Mouse (Mus musculus) embryonic facial prominence, embryonic 10.5 days (tissue): Measurements from ENCODE around the gene Ccdc51. TPM values are rescaled to one million over a fixed set of nuclear protein-coding genes. Genes with fewer than 3 reads are reported as not detected.

ENCODE experiments used
- DNase-seq: peaks from one replicate; pipeline ENCODE4 v3.0.0-alpha.2; 2017; ENCODE audit warnings: low spot score
- H3K27ac ChIP-seq: fragments of 300-500 bp; sonication (generic); replicated peaks from 2 replicates; pipeline ENCODE4 v1.5.1; 2016; ENCODE audit warnings: mild to moderate bottlenecking
- H3K27me3 ChIP-seq: fragments of 300-500 bp; sonication (generic); replicated peaks from 2 replicates; pipeline ENCODE4 v1.6.1; 2016; ENCODE audit warnings: low read depth, mild to moderate bottlenecking; ENCODE audit not compliant: poor library complexity, severe bottlenecking
- H3K36me3 ChIP-seq: fragments of 300-500 bp; sonication (generic); replicated peaks from 2 replicates; pipeline ENCODE4 v1.6.1; 2016; ENCODE audit warnings: mild to moderate bottlenecking, moderate library complexity
- H3K4me1 ChIP-seq: fragments of 300-500 bp; sonication (generic); 2 replicates; pipeline ENCODE4 v1.6.1; 2016
- H3K4me3 ChIP-seq: fragments of 300-500 bp; sonication (generic); 2 replicates; pipeline ENCODE4 v1.5.1; 2016; ENCODE audit warnings: mild to moderate bottlenecking, moderate library complexity
- H3K9me3 ChIP-seq: fragments of 300-500 bp; sonication (generic); 2 replicates; pipeline ENCODE4 v1.6.1; 2016; ENCODE audit warnings: mild to moderate bottlenecking
- WGBS: fragments of 180-500 bp; shearing (Covaris S2); methylation state at CpG from one replicate; pipeline ENCODE4 v1.1.7; 2016; 5-methylcytosine and 5-hydroxymethylcytosine counted together
- polyA plus RNA-seq: library from polyadenylated mRNA; unstranded; fragments of >200 nt; fragmentation: Nextera tagmentation; extraction: Ambion mirVana; gene quantifications from 2 replicates; pipeline ENCODE4 v1.2.1, GENCODE M21; 2016

Gene Ccdc51
- polyA plus RNA-seq, 1 experiment from 2014 or later: 13.3 TPM

DNA sequence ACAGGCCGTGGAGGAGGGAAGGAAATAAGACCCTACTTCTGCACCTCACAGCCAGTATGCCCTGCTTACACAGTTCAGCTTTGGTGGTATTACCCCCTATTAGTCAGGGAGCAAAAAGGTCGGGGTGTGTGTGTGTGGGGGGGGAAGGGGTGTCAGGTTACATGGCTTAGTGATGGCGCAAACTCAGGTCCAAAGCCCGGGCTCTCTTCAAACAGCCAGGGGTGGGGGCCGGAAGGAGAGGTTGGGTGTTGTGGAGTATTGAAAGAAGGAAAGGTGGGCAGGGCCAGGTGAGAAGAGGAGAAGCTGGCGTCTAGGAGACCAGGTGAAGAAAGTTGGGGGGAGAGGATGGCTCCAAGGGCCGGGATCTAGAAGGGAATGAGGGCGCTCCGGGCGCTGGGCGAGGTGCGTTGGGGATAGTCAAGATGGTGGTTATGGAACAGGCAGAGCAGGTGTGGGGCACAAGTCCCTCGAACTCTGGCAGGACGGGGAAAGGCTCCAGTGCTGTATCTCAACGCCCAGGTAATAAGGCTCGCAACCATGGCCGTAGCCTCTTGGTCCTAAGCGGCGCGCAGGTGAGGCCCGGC, 12.4 kb downstream of the Ccdc51 start:
- Histone ChIP-seq H3K4me1 (peaks cover 82% of the 10 kb centered on the region), H3K27me3 (no peaks in the 10 kb centered on the region), H3K27ac (peak overlapping the region; percentile 100), H3K4me3 (peak overlapping the region; percentile 87), H3K9me3 (no peaks in the 10 kb centered on the region), H3K36me3 (peaks cover 44% of the 10 kb centered on the region)
- DNase-seq: peak; percentile 83
- 1% methylated on average over 21 of the region's 21 CpGs for WGBS

DNA sequence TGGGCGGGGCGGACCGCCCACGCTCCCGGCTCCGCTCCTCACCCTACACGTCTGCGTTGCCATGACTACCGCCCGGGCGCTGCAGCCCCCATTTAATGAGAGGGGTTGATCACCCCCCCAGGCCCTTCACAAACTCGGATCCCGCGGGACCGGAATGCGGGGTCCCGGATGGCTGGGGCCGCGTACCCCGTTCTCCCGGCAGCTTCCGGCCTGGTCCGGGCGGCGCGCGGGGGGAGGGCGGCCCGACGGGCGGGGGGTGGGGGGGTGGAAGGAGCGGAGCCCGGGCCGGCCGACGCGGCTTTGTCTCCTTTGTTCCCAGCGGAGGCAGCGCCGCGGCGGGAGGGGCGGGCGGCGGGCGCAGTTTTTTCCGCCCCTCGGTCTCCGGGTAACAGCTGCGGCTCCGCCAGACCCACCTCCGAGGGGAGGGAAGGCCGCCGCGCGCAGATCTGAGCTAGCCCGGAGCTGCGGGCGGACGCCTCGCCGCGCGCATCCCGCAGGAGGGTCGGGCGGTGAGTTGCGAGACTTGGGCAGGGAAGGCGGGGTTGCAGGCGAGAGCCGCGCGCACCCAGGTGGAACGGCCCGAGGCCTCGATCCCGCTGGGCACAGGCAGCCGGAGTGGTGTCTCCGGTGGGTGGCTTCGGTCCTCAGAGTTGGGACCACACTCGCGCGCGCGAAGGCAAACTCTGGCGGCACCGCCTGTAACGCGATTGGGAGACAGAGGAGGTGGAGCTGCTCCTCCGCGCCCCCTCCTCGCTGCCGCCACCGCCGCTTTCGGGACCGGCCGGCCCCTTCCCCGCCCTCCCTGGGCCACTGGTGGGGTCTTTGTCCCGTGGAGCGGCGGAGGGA, 13.1 kb downstream of the Ccdc51 start, which contains the start of gene Plxnb1:
Plxnb1 (plus strand) TSS at position 253 of the 846 bp plus-strand sequence.
- peak; percentile 90 for DNase-seq
- no peaks in the 10 kb centered on the region for H3K9me3 ChIP-seq
- peak within 1 kb of the TSS; percentile 87 for H3K4me3 ChIP-seq
- peaks cover 77% of the 10 kb centered on the region for H3K4me1 ChIP-seq
- peaks cover 45% of the 10 kb centered on the region for H3K36me3 ChIP-seq
- H3K27ac ChIP-seq: peak within 1 kb of the TSS; percentile 100
- H3K27me3 ChIP-seq: no peaks in the 10 kb centered on the region
- WGBS: under 1% methylated on average over 101 of the region's 102 CpGs

DNA sequence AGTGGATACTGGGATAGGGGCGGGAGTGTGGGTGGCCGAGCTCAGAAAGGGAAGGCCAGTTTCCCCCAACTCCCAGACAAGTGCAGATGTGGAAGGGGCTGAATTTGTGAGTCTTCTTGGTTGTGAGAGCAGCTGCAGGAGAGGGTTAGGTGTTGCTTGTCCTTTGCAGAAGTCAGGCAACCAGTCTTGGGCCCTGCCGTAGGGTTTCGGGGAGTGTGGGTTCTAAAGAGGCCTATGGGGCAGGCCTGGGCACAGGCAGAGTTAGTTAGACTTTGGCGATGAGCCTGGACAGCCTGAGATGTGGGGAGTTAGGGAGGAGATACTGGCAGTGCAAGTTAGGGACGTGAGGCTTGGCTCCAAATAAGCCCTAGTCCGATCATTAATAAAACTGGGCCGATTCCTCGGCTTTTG, 14.0 kb downstream of the Ccdc51 start:
- H3K4me3 ChIP-seq: peak overlapping the region; percentile 87
- H3K4me1 ChIP-seq: peaks cover 70% of the 10 kb centered on the region
- peak overlapping the region; percentile 100 for H3K27ac ChIP-seq
- no peak for DNase-seq
- H3K36me3 ChIP-seq: peaks cover 45% of the 10 kb centered on the region
- WGBS: 29% methylated on average over 9 of the region's 9 CpGs
- H3K9me3 ChIP-seq: no peaks in the 10 kb centered on the region
- H3K27me3 ChIP-seq: no peaks in the 10 kb centered on the region

DNA sequence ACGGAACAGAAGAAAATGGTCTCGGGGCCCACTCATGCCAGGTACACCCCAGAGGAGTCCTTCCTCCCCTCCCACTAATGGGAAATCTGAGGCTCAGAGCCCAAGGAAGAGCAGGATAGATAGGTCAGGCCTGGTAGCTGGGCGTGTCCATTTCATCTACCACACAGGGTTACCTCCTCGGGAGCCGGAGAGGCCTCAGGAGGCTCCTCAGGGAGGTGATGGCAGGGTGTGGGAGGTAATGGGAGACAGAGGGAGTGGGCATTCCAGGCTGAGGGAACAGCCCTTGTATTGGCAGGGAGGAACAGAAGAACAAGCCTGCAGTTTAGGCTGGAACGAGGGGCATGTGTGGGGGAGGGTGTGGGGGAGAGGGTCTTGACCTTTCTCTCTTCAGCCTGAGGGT, 14.6 kb downstream of the Ccdc51 start:
- Histone ChIP-seq H3K27ac (peak overlapping the region; percentile 100), H3K36me3 (peaks cover 45% of the 10 kb centered on the region), H3K27me3 (no peaks in the 10 kb centered on the region), H3K4me3 (peak overlapping the region; percentile 87), H3K4me1 (peaks cover 65% of the 10 kb centered on the region), H3K9me3 (no peaks in the 10 kb centered on the region)
- WGBS: 27% methylated on average over 6 of the region's 6 CpGs
- DNase-seq: peak; percentile 42

DNA sequence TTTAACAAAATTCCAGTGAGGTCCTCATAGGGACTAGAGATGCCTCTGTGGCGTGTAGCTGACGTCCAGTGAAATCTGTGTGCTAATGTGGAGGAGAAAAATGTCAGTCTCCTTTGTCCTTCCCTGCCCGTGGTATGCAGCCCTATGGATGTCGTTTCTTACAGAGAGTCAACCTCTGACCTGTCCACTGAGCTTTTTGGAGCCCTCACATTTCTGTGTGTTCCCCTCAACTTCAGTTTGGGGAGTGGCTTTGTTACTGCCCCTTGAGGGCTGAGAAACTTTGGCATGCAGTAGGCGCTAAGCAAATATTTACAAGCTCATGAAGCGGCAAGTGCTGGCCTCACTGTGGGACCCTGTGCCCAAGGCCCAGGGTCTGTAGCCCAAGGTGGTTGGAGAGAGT, 15.0 kb downstream of the Ccdc51 start:
- Histone ChIP-seq H3K36me3 (peaks cover 45% of the 10 kb centered on the region), H3K27me3 (no peaks in the 10 kb centered on the region), H3K4me1 (peaks cover 65% of the 10 kb centered on the region), H3K4me3 (peak overlapping the region; percentile 87), H3K9me3 (no peaks in the 10 kb centered on the region), H3K27ac (peak overlapping the region; percentile 100)
- no peak for DNase-seq
- 27% methylated on average over 6 of the region's 6 CpGs for WGBS

DNA sequence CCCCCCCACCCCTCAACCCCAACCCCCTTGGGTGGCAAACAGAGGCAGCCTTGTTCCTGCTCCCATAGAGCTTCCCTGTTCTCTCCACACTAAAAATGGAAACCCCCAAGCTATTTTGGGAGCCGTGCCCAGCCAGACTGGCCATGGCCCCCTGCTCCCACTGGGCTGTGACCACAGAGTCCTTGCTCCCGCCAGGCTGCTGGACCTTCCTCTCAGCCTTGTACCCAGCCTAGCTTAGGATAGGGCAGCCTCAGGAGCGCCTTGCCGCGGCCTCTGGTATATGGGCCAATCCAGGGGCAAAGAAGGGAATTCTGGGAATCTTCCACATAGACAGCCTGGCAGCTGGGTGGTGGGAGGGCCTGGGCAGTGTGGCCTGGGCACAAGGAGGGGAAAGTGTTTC, 15.5 kb downstream of the Ccdc51 start:
- H3K36me3 ChIP-seq: peaks cover 45% of the 10 kb centered on the region
- DNase-seq: no peak
- H3K4me3 ChIP-seq: peak overlapping the region; percentile 87
- 54% methylated on average over 5 of the region's 5 CpGs for WGBS
- peaks cover 60% of the 10 kb centered on the region for H3K4me1 ChIP-seq
- no peaks in the 10 kb centered on the region for H3K27me3 ChIP-seq
- peak overlapping the region; percentile 100 for H3K27ac ChIP-seq
- no peaks in the 10 kb centered on the region for H3K9me3 ChIP-seq

DNA sequence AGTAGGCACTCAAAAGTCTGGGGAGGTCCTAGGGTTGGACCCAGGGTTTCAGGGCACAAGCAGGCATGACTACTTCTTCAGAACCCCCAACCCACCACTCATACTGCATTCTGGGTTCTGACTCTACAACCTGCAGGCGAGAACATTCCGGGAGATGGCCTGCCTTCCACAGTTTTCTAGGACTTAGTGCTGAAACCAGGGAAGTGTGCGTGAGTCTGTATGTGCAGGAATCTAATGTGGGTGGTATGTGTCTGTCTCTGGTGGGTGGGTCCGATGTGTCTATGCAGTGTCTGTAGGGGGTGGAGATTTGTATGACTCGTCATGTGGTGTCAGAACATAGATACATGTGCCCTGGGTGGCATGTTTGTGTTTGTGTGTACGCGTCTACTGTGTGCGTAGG, 16.1 kb downstream of the Ccdc51 start:
- Histone ChIP-seq H3K36me3 (peaks cover 48% of the 10 kb centered on the region), H3K4me1 (peaks cover 55% of the 10 kb centered on the region), H3K27ac (peak overlapping the region; percentile 100), H3K27me3 (no peaks in the 10 kb centered on the region), H3K9me3 (no peaks in the 10 kb centered on the region), H3K4me3 (peak overlapping the region; percentile 87)
- no peak for DNase-seq
- 92% methylated on average over 8 of the region's 8 CpGs for WGBS

DNA sequence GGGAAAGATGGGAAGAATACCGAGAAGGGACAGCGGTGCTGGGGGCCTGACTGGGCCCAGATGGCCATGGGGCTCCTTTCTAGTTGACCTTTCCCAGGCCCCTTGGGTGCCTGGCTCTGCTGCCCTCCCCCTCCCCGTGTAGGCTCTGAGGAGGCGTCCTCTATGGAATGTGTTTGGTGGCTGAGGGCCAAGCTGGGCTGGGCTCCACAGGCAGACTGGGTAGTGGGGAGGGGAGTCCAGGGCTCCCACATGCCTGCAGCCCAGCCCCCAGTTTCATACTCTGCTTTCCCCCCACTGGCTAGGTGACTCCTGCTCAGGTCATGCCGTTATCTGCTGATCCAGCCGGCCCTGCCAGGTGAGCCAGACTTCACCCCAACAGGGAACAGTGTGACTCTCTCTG, 16.7 kb downstream of the Ccdc51 start:
- WGBS: 63% methylated on average over 6 of the region's 6 CpGs
- peaks cover 54% of the 10 kb centered on the region for H3K36me3 ChIP-seq
- H3K9me3 ChIP-seq: no peaks in the 10 kb centered on the region
- H3K27me3 ChIP-seq: no peaks in the 10 kb centered on the region
- H3K4me1 ChIP-seq: peaks cover 49% of the 10 kb centered on the region
- H3K27ac ChIP-seq: peak overlapping the region; percentile 31; the same call in 1 of the 2 replicates
- no peak for DNase-seq
- H3K4me3 ChIP-seq: peak overlapping the region; percentile 87; the same call in 1 of the 2 replicates

DNA sequence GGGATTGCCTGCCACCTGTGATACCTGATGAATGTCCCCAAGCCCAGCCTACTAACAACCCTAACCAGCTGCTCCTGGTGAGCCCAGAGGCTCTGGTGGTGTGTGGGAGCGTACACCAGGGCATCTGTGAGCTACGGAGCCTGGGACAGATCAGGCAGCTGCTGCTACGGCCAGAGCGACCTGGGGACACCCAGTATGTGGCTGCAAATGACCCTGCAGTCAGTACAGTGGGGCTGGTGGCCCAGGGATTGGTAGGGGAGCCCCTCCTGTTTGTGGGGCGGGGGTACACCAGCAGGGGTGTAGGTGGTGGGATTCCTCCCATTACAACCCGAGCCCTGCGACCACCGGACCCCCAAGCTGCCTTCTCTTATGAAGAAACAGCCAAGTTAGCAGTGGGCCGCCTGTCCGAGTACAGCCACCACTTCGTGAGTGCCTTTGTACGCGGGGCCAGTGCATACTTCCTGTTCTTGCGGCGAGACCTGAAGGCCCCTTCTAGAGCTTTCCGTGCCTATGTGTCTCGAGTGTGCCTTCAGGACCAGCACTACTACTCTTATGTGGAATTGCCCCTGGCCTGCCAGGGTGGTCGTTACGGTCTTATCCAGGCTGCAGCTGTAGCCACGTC, 18.1 kb downstream of the Ccdc51 start:
- 89% methylated on average over 20 of the region's 20 CpGs for WGBS
- 0 out of 2 replicates have a peak overlapping the region, but pooled peaks have one; percentile 1 for H3K4me3 ChIP-seq
- peaks cover 69% of the 10 kb centered on the region for H3K36me3 ChIP-seq
- no peak overlapping the region for H3K27ac ChIP-seq
- H3K4me1 ChIP-seq: peaks cover 39% of the 10 kb centered on the region
- no peaks in the 10 kb centered on the region for H3K9me3 ChIP-seq
- H3K27me3 ChIP-seq: no peaks in the 10 kb centered on the region
- DNase-seq: no peak

DNA sequence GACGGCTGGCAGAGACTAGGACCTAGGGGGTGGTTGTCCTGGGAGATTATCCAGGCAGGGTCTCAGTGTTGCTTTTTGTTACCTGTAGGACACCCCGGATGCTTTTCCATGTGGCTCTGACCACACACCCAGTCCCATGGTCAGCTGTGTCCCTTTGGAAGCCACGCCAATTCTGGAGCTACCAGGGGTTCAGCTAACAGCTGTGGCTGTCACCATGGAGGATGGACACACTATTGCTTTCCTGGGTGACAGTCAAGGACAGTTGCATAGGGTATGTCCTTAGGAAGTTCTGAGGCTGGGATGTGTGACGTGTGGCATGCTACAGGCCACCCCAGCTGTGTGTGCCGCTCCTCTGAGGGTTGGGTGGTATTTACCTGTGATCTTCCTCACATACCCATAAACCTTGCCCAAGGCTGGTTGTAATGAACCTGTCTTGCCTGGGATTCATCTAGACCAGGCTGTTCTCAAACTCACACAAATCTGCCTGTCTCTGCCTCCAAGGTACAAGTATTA, 19.7 kb downstream of the Ccdc51 start:
- 88% methylated on average over 5 of the region's 5 CpGs for WGBS

DNA sequence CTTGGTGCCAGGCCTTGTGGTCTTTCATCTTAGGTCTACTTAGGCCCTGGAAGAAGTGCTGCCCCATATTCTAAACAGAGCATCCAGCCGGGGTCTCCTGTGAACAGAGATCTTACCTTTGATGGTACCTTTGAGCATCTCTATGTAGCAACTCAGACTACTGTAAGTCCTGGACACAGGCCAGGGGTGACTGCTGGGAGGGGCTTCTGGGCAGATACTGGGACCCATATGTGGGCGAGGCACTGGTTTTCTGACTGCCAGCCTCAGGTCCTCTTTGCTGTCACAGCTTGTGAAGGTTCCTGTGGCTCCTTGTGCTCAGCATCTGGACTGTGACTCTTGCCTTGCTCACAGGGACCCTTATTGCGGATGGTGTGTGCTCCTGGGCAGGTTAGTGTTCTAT, 20.2 kb downstream of the Ccdc51 start:
- H3K9me3 ChIP-seq: no peaks in the 10 kb centered on the region
- no peak overlapping the region for H3K27ac ChIP-seq
- 94% methylated on average over 3 of the region's 3 CpGs for WGBS
- H3K4me3 ChIP-seq: no peak overlapping the region
- no peak for DNase-seq
- no peaks in the 10 kb centered on the region for H3K27me3 ChIP-seq
- H3K36me3 ChIP-seq: peaks cover 90% of the 10 kb centered on the region
- H3K4me1 ChIP-seq: peaks cover 24% of the 10 kb centered on the region

More for the DNA sequence above, 19.7 kb downstream of the Ccdc51 start:
- Histone ChIP-seq H3K4me1 (peaks cover 30% of the 10 kb centered on the region), H3K4me3 (no peak overlapping the region), H3K36me3 (peaks cover 84% of the 10 kb centered on the region), H3K27me3 (no peaks in the 10 kb centered on the region), H3K9me3 (no peaks in the 10 kb centered on the region), H3K27ac (no peak overlapping the region)
- no peak for DNase-seq

DNA sequence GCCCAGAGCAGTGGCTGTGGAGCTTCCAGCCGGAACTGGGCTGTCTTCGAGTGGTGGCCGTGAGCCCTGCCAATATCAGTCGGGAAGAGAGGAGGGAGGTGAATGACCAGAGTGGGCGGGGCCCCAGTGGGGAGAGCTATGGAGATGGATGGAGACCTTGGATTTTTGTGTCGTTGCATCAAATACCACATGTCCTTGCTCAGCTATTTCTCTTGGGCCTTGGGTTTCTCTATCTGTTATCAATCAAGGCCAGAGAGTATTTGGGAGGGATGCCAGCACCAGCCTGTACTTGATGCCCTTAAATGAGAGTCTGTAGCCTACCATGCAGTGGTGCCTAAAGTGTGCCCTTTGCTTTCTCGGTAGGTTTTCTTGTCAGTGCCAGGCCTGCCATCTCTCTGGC, 21.0 kb downstream of the Ccdc51 start:
- no peak for DNase-seq
- H3K36me3 ChIP-seq: peaks cover 97% of the 10 kb centered on the region
- 86% methylated on average over 7 of the region's 7 CpGs for WGBS

More for the DNA sequence above, 21.0 kb downstream of the Ccdc51 start:
- Histone ChIP-seq H3K4me3 (no peak overlapping the region), H3K4me1 (peaks cover 17% of the 10 kb centered on the region), H3K27me3 (no peaks in the 10 kb centered on the region), H3K9me3 (no peaks in the 10 kb centered on the region), H3K27ac (no peak overlapping the region)
